Mouse (Mus musculus): ENCODE results near the gene Milr1. TPM values are rescaled to one million over a fixed set of nuclear protein-coding genes. Genes with fewer than 3 reads are reported as not detected.
"Not testable (repeated sequence)": the region's sequence is repeated elsewhere in the genome, so short reads cannot be mapped to it uniquely, and the experiment has no call there.

Milr1 gene
- polyA plus RNA-seq, 1 experiment from 2014 or later, result 5.1 TPM

- Histone ChIP-seq H3K36me3 (replicated peaks; ENCODE audit: insufficient read depth, low read length) (no peaks in the 10 kb centered on the region), H3K4me3 (ENCODE audit: low read depth, low read length) (no peak overlapping the region), H3K4me1 (ENCODE audit: insufficient read depth) (no peaks in the 10 kb centered on the region), H3K9ac (replicated peaks) (no peak overlapping the region), H3K4me2 (ENCODE audit: low read depth, low read length) (no peak overlapping the region), H3K9me3 (ENCODE audit: low read length) (no peaks in the 10 kb centered on the region), H3K27ac (ENCODE audit: low read depth) (no peak overlapping the region), H3K27me3 (ENCODE audit: insufficient read depth, low read length) (no peaks in the 10 kb centered on the region)
- 68% methylated on average over 6 of the region's 6 CpGs for WGBS (ENCODE audit: insufficient replicate concordance)
- DNase-seq (no peak), ATAC-seq (peak; percentile 44; the same call in 1 of the 2 replicates)
- TF ChIP-seq EP300 (IDR thresholded peaks at IDR 0.05; ENCODE audit: low read depth) (no peak), CTCF (IDR thresholded peaks at IDR 0.05; ENCODE audit: low read depth) (no peak)
These were observed 9.8 kb upstream of the Milr1 start for GRCm38 (mm10) chr11:106741232-106741631.

GRCm38 (mm10) chr11:106741826-106742225 lies 9.2 kb upstream of the Milr1 start:
- 83% methylated on average over 3 of the region's 3 CpGs for WGBS (ENCODE audit: insufficient replicate concordance)
- DNase-seq, result no peak

GRCm38 (mm10) chr11:106742388-106742841 lies 8.6 kb upstream of the Milr1 start:
- TF ChIP-seq EP300 (IDR thresholded peaks at IDR 0.05; ENCODE audit: low read depth), result no peak
- TF ChIP-seq CTCF (IDR thresholded peaks at IDR 0.05; ENCODE audit: low read depth), result peak; percentile 62
- Histone ChIP-seq H3K36me3 (replicated peaks; ENCODE audit: insufficient read depth, low read length) (no peaks in the 10 kb centered on the region), H3K4me1 (ENCODE audit: insufficient read depth) (no peaks in the 10 kb centered on the region), H3K4me3 (ENCODE audit: low read depth, low read length) (no peak overlapping the region), H3K4me2 (ENCODE audit: low read depth, low read length) (0 out of 2 replicates have a peak overlapping the region, but pooled peaks have one; percentile 4), H3K27ac (ENCODE audit: low read depth) (no peak overlapping the region), H3K27me3 (ENCODE audit: insufficient read depth, low read length) (no peaks in the 10 kb centered on the region), H3K9me3 (ENCODE audit: low read length) (no peaks in the 10 kb centered on the region), H3K9ac (replicated peaks) (no peak overlapping the region)
- DNase-seq, result no peak
- no peak for ATAC-seq
- 46% methylated on average over 6 of the region's 6 CpGs for WGBS (ENCODE audit: insufficient replicate concordance)

More at GRCm38 (mm10) chr11:106741826-106742225, 9.2 kb upstream of the Milr1 start:
- Histone ChIP-seq H3K4me3 (ENCODE audit: low read depth, low read length) (no peak overlapping the region), H3K4me2 (ENCODE audit: low read depth, low read length) (no peak overlapping the region), H3K27me3 (ENCODE audit: insufficient read depth, low read length) (no peaks in the 10 kb centered on the region), H3K27ac (ENCODE audit: low read depth) (no peak overlapping the region), H3K4me1 (ENCODE audit: insufficient read depth) (no peaks in the 10 kb centered on the region), H3K36me3 (replicated peaks; ENCODE audit: insufficient read depth, low read length) (no peaks in the 10 kb centered on the region), H3K9ac (replicated peaks) (no peak overlapping the region), H3K9me3 (ENCODE audit: low read length) (no peaks in the 10 kb centered on the region)
- no peak for TF ChIP-seq CTCF (IDR thresholded peaks at IDR 0.05; ENCODE audit: low read depth)
- no peak for TF ChIP-seq EP300 (IDR thresholded peaks at IDR 0.05; ENCODE audit: low read depth)
- ATAC-seq, result no peak

- Histone ChIP-seq H3K27ac (ENCODE audit: low read depth) (no peak overlapping the region), H3K9ac (replicated peaks) (no peak overlapping the region), H3K27me3 (ENCODE audit: insufficient read depth, low read length) (no peaks in the 10 kb centered on the region), H3K36me3 (replicated peaks; ENCODE audit: insufficient read depth, low read length) (no peaks in the 10 kb centered on the region), H3K4me1 (ENCODE audit: insufficient read depth) (peaks cover under 1% of the 10 kb centered on the region; the same call in 1 of the 2 replicates), H3K4me3 (ENCODE audit: low read depth, low read length) (no peak overlapping the region), H3K4me2 (ENCODE audit: low read depth, low read length) (no peak overlapping the region), H3K9me3 (ENCODE audit: low read length) (no peaks in the 10 kb centered on the region)
- ATAC-seq, result no peak
- TF ChIP-seq CTCF (IDR thresholded peaks at IDR 0.05; ENCODE audit: low read depth), result peak; percentile 61
- TF ChIP-seq EP300 (IDR thresholded peaks at IDR 0.05; ENCODE audit: low read depth), result no peak
- 87% methylated on average over 5 of the region's 5 CpGs for WGBS (ENCODE audit: insufficient replicate concordance)
- DNase-seq, result no peak
These were observed 6.1 kb upstream of the Milr1 start for GRCm38 (mm10) chr11:106744949-106745348.

- Histone ChIP-seq H3K27ac (ENCODE audit: low read depth) (peak overlapping the region; percentile 82), H3K4me2 (ENCODE audit: low read depth, low read length) (peak overlapping the region; percentile 56), H3K4me1 (ENCODE audit: insufficient read depth) (peaks cover 17% of the 10 kb centered on the region), H3K4me3 (ENCODE audit: low read depth, low read length) (peak overlapping the region; percentile 30)
- H3K9me3 ChIP-seq (ENCODE audit: low read length); H3K9ac ChIP-seq (replicated peaks); H3K27me3 ChIP-seq (ENCODE audit: insufficient read depth, low read length); DNase-seq; ATAC-seq; H3K36me3 ChIP-seq (replicated peaks; ENCODE audit: insufficient read depth, low read length): not testable (repeated sequence)
- WGBS (ENCODE audit: insufficient replicate concordance), result 72% methylated on average over 7 of the region's 7 CpGs
These were observed 1.4 kb upstream of the Milr1 start for GRCm38 (mm10) chr11:106749557-106750120.

GRCm38 (mm10) chr11:106750121-106750751 lies 790 bp upstream of the Milr1 start, which contains the start of gene Pecam1:
Gene Pecam1, minus strand, starts transcription at chr11:106750628.
- TF ChIP-seq CTCF (IDR thresholded peaks at IDR 0.05; ENCODE audit: low read depth), result no peak
- TF ChIP-seq EP300 (IDR thresholded peaks at IDR 0.05; ENCODE audit: low read depth), result no peak
- H3K27ac ChIP-seq (ENCODE audit: low read depth), result peak within 1 kb of the TSS; percentile 82
- no peaks in the 10 kb centered on the region; the same call in 1 of the 2 replicates for H3K36me3 ChIP-seq (replicated peaks; ENCODE audit: insufficient read depth, low read length)
- H3K4me2 ChIP-seq (ENCODE audit: low read depth, low read length), result peak within 1 kb of the TSS; percentile 56
- peaks cover 17% of the 10 kb centered on the region for H3K4me1 ChIP-seq (ENCODE audit: insufficient read depth)
- ATAC-seq, result peak; percentile 72
- WGBS (ENCODE audit: insufficient replicate concordance), result 40% methylated on average over 13 of the region's 13 CpGs
- no peaks in the 10 kb centered on the region for H3K27me3 ChIP-seq (ENCODE audit: insufficient read depth, low read length)
- peak within 1 kb of the TSS; percentile 33 for H3K4me3 ChIP-seq (ENCODE audit: low read depth, low read length)
- no peak for DNase-seq
- peak within 1 kb of the TSS; percentile 10 for H3K9ac ChIP-seq (replicated peaks)
- no peaks in the 10 kb centered on the region for H3K9me3 ChIP-seq (ENCODE audit: low read length)
